Mouse (Mus musculus) spleen, adult 2 months (tissue): Measurements from ENCODE around the gene Chkb. TPM values are rescaled to one million over a fixed set of nuclear protein-coding genes. Genes with fewer than 3 reads are reported as not detected.

Experiments used
- DNase-seq, 2 experiments: peaks; one replicate each; pipeline versions ENCODE4 v3.0.0 to v3.0.0-alpha.2; 2012 to 2021; ENCODE audit warnings: low spot score in 2 of 2, low read depth in 1 of 2
- H3K27ac ChIP-seq: fragments of 200-500 bp; 2 replicates; pipeline ENCODE4 v1.5.1; 2012; ENCODE audit warnings: low read length, inconsistent platforms; ENCODE audit not compliant: insufficient read depth
- H3K27me3 ChIP-seq: fragments of 200-500 bp; 2 replicates; pipeline ENCODE4 v1.6.1; 2012; ENCODE audit warnings: mild to moderate bottlenecking, moderate library complexity, low read length, inconsistent platforms; ENCODE audit not compliant: control insufficient read depth, insufficient read depth
- H3K36me3 ChIP-seq: fragments of 200-500 bp; 2 replicates; pipeline ENCODE4 v1.6.1; 2012; ENCODE audit warnings: mild to moderate bottlenecking, low read length, inconsistent platforms; ENCODE audit not compliant: control insufficient read depth, insufficient read depth
- H3K4me1 ChIP-seq: fragments of 200-500 bp; 2 replicates; pipeline ENCODE4 v1.6.1; 2011; ENCODE audit warnings: inconsistent platforms; ENCODE audit not compliant: control insufficient read depth, insufficient read depth, insufficient read length
- H3K4me3 ChIP-seq: fragments of 200-500 bp; 2 replicates; pipeline ENCODE4 v1.5.1; 2011; ENCODE audit warnings: mild to moderate bottlenecking, inconsistent platforms; ENCODE audit not compliant: insufficient read depth, insufficient read length; ENCODE audit errors: extremely low read depth
- CTCF ChIP-seq: fragments of 200-500 bp; IDR thresholded peaks from 2 replicates; pipeline ENCODE4 v1.5.1; 2011; ENCODE audit warnings: mild to moderate bottlenecking, inconsistent platforms; ENCODE audit not compliant: insufficient read depth, insufficient read length, insufficient replicate concordance; ENCODE audit errors: extremely low read depth
- POLR2A ChIP-seq: fragments of 200-500 bp; IDR thresholded peaks from 2 replicates; pipeline ENCODE4 v1.6.1; 2011; ENCODE audit warnings: low read depth, low read length, inconsistent platforms
- WGBS: fragments of 180-500 bp; shearing (Covaris S2); methylation state at CpG from one replicate; pipeline ENCODE4 v1.1.7; 2018; 5-methylcytosine and 5-hydroxymethylcytosine counted together
- polyA plus RNA-seq: library from polyadenylated mRNA; depleted of rRNA; stranded (reverse); fragments of >200 nt; gene quantifications from 2 replicates; pipeline ENCODE4 v1.2.3, GENCODE M21; 2012; rRNA removed

Gene Chkb
- polyA plus RNA-seq, 1 experiment, result 62.6 TPM

DNA sequence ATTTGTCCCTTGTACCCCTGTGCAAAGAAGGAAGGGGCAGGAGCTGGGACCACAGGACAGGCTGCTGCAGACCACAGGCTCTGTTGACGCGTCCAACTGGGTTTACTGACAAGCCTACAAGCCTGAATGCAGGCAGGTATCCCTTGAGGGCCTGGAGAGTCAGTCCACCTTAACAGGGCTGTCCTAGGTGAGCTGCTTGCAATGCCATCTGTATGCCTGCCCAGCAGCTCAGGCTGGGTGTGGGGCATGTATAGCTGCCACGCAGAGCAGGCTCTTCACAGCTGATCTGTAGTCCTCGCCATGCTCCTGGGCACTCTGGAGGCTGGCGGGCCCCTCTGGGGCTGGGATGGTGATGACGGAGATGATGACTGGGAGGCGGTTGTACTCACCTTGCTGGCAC, 45.1 kb downstream of the Chkb start, which contains the start of gene Klhdc7b:
Gene Klhdc7b (plus strand): TSS at position 301 of the 400 bp plus-strand sequence.
- Histone ChIP-seq H3K4me1 (no peaks in the 10 kb centered on the region), H3K27me3 (no peaks in the 10 kb centered on the region), H3K27ac (no peak within 1 kb of the TSS), H3K4me3 (no peak within 1 kb of the TSS), H3K36me3 (no peaks in the 10 kb centered on the region)
- no peak for DNase-seq
- no peak for TF ChIP-seq CTCF
- TF ChIP-seq POLR2A, result no peak
- WGBS, result 91% methylated on average over 7 of the region's 7 CpGs

- H3K27ac ChIP-seq, result no peak overlapping the region
- TF ChIP-seq POLR2A (no peak), CTCF (no peak)
- H3K36me3 ChIP-seq, result no peaks in the 10 kb centered on the region
- no peak for DNase-seq
- H3K4me3 ChIP-seq, result no peak overlapping the region
- H3K4me1 ChIP-seq, result peaks cover 3% of the 10 kb centered on the region; the same call in 1 of the 2 replicates
- peaks cover 9% of the 10 kb centered on the region for H3K27me3 ChIP-seq
- WGBS, result 10% methylated on average over 10 of the region's 10 CpGs
These were observed 50.3 kb downstream of the Chkb start for GRCm38 (mm10) chr15:89379429-89379828.

- WGBS, result 3% methylated on average over 33 of the region's 33 CpGs
- no peak for TF ChIP-seq CTCF
- TF ChIP-seq POLR2A, result no peak
- DNase-seq, result no peak
- Histone ChIP-seq H3K4me3 (peak within 1 kb of the TSS; percentile 24; the same call in 1 of the 2 replicates), H3K36me3 (no peaks in the 10 kb centered on the region), H3K27me3 (peaks cover 9% of the 10 kb centered on the region), H3K4me1 (peaks cover 6% of the 10 kb centered on the region), H3K27ac (no peak within 1 kb of the TSS)
These were observed 50.8 kb downstream of the Chkb start, which contains the start of gene Odf3b for GRCm38 (mm10) chr15:89378831-89379401. Gene Odf3b, minus strand, starts transcription at chr15:89379282.

- Histone ChIP-seq H3K36me3 (no peaks in the 10 kb centered on the region), H3K4me1 (peaks cover 7% of the 10 kb centered on the region), H3K4me3 (peak overlapping the region; percentile 24; the same call in 1 of the 2 replicates), H3K27ac (no peak overlapping the region), H3K27me3 (peaks cover 9% of the 10 kb centered on the region)
- no peak for TF ChIP-seq CTCF
- no peak for TF ChIP-seq POLR2A
- WGBS, result 18% methylated on average over 46 of the region's 46 CpGs
- DNase-seq, result no peak
These were observed 51.5 kb downstream of the Chkb start for GRCm38 (mm10) chr15:89377938-89378828.

DNA sequence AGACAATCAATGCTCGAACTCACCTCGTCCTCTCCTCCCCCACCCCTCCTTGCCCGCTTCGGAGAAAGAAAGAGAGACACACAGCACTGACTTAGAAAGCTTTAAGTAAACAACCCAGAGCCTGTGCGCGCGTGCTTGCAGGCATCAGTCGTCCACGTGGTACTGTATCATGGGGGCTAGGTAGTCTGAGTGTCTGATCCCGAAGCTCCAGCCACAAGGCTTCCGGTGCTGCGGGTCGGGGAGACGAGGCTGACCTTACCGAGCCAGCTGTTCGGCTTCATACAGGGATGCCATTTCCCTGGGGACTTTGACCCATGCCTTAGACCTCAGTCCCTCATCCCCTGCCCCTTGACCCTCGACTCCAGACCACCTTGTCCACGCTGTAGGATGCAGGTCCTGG, 52.3 kb downstream of the Chkb start:
- H3K27me3 ChIP-seq, result peaks cover 9% of the 10 kb centered on the region
- H3K4me1 ChIP-seq, result peaks cover 11% of the 10 kb centered on the region
- TF ChIP-seq POLR2A (no peak), CTCF (no peak)
- H3K27ac ChIP-seq, result no peak overlapping the region
- H3K36me3 ChIP-seq, result peaks cover 2% of the 10 kb centered on the region; the same call in 1 of the 2 replicates
- no peak overlapping the region for H3K4me3 ChIP-seq
- 44% methylated on average over 18 of the region's 18 CpGs for WGBS
- no peak for DNase-seq

- H3K4me3 ChIP-seq, result no peak within 1 kb of the TSS
- H3K27ac ChIP-seq, result no peak within 1 kb of the TSS
- WGBS, result 84% methylated on average over 16 of the region's 16 CpGs
- no peak for DNase-seq
- no peak for TF ChIP-seq CTCF
- no peak for TF ChIP-seq POLR2A
- H3K27me3 ChIP-seq, result peaks cover 9% of the 10 kb centered on the region
- H3K36me3 ChIP-seq, result peaks cover 6% of the 10 kb centered on the region
- H3K4me1 ChIP-seq, result peaks cover 11% of the 10 kb centered on the region
These were observed 52.8 kb downstream of the Chkb start, which contains the start of gene Tymp for GRCm38 (mm10) chr15:89376957-89377356. Gene Tymp, minus strand, starts transcription at chr15:89377039.

Other genes with a start within 250 kb of the Chkb start
- 89.4 and 96.8 TPM in 2 replicates for gene Plxnb2, start 249.1 kb downstream of the Chkb start, polyA plus RNA-seq
- gene Dennd6b, start 233.4 kb downstream of the Chkb start, polyA plus RNA-seq, result 25.2 and 30.8 TPM in 2 replicates
- 120 and 255 TPM in 2 replicates for gene Ppp6r2, start 218.4 kb downstream of the Chkb start, polyA plus RNA-seq
- 320 and 349 TPM in 2 replicates for gene Sbf1, start 114.6 kb downstream of the Chkb start, polyA plus RNA-seq
- 3.5 and 6.5 TPM in 2 replicates for gene Adm2, start 107.2 kb downstream of the Chkb start, polyA plus RNA-seq
- 0.31 and 1.4 TPM in 2 replicates for gene Miox, start 95.5 kb downstream of the Chkb start, polyA plus RNA-seq
- 51.5 and 53.6 TPM in 2 replicates for gene Lmf2, start 74.2 kb downstream of the Chkb start, polyA plus RNA-seq
- gene Ncaph2, start 74.2 kb downstream of the Chkb start, polyA plus RNA-seq, result 113 and 131 TPM in 2 replicates
- gene Sco2, start 56.1 kb downstream of the Chkb start, polyA plus RNA-seq, result 26.6 and 28.4 TPM in 2 replicates
- gene Tymp, start 52.9 kb downstream of the Chkb start, polyA plus RNA-seq, result 2.9 and 4.6 TPM in 2 replicates
- gene Odf3b, start 50.6 kb downstream of the Chkb start, polyA plus RNA-seq, result 1.5 and 1.6 TPM in 2 replicates
- gene Klhdc7b, start 45.0 kb downstream of the Chkb start, polyA plus RNA-seq, result 0.02 TPM in 1 of 2 replicates, not detected in the other
- not detected in 2 replicates for gene Syce3, start 19.4 kb downstream of the Chkb start, polyA plus RNA-seq
- gene Cpt1b, start 4.0 kb downstream of the Chkb start, polyA plus RNA-seq, result 1.7 and 1.8 TPM in 2 replicates
- gene C730034F03Rik, start 319 bp downstream of the Chkb start, polyA plus RNA-seq, result 0.75 and 0.82 TPM in 2 replicates
- gene Gm44502, start 212 bp downstream of the Chkb start, polyA plus RNA-seq, result 2.0 and 2.2 TPM in 2 replicates
- 0.02 TPM in 1 of 2 replicates, not detected in the other for gene Mapk8ip2, start 24.0 kb upstream of the Chkb start, polyA plus RNA-seq
- gene Arsa, start 47.5 kb upstream of the Chkb start, polyA plus RNA-seq, result 31.3 and 31.5 TPM in 2 replicates
- 24.6 and 26.2 TPM in 2 replicates for gene Shank3, start 69.7 kb upstream of the Chkb start, polyA plus RNA-seq
- gene Acr, start 138.4 kb upstream of the Chkb start, polyA plus RNA-seq, result 0.79 and 1.1 TPM in 2 replicates
- gene Rabl2, start 162.0 kb upstream of the Chkb start, polyA plus RNA-seq, result 2.9 and 3.1 TPM in 2 replicates